Mouse (Mus musculus) layer of hippocampus, adult 18-20 months (tissue): ENCODE measurements at regions not wholly inside any gene's neighbourhood (a gene's known extent, or its start where the extent isn't known, plus 50 kb on each side); places are given as distances from the start of the nearest gene placed in this dataset.

Source experiments
- DNase-seq, 2 experiments: peaks; one replicate each; pipeline ENCODE4 v3.0.0; 2022; ENCODE audit warnings: low spot score in 2 of 2

- no peak for DNase-seq
Observed at GRCm38 (mm10) chr12:98045784-98046458, 213.3 kb downstream of the Galc start.

- DNase-seq = no peak
Observed at GRCm38 (mm10) chr12:98043436-98043835, 215.8 kb downstream of the Galc start.

- no peak for DNase-seq
Observed at GRCm38 (mm10) chr12:98039677-98040076, 219.6 kb downstream of the Galc start.

- DNase-seq = peak; percentile 44 to 80
Observed at GRCm38 (mm10) chr12:98023655-98024054, 235.6 kb downstream of the Galc start.

GRCm38 (mm10) chr12:98014607-98015278, 244.5 kb downstream of the Galc start:
- DNase-seq = peak; percentile 20 to 52

GRCm38 (mm10) chr12:98009175-98009574, 250.1 kb downstream of the Galc start:
- no peak for DNase-seq

GRCm38 (mm10) chr12:98005671-98006469, 253.4 kb downstream of the Galc start:
- no peak for DNase-seq

GRCm38 (mm10) chr12:98002217-98002616, 257.0 kb downstream of the Galc start:
- DNase-seq = no peak

GRCm38 (mm10) chr12:97994884-97995283, 264.4 kb downstream of the Galc start:
- DNase-seq = no peak

- peak in 1 of 2 experiments; percentile 51 for DNase-seq
Observed at GRCm38 (mm10) chr12:97993937-97994336, 265.3 kb downstream of the Galc start.

GRCm38 (mm10) chr12:97983390-97983789, 275.9 kb downstream of the Galc start:
- peak; percentile 21 to 67 for DNase-seq

GRCm38 (mm10) chr12:97978668-97979067, 280.6 kb downstream of the Galc start:
- DNase-seq = no peak

- no peak for DNase-seq
Observed at GRCm38 (mm10) chr12:97978178-97978651, 281.0 kb downstream of the Galc start.

GRCm38 (mm10) chr12:97977633-97978032, 281.6 kb downstream of the Galc start:
- no peak for DNase-seq

GRCm38 (mm10) chr12:97973909-97974510, 285.2 kb downstream of the Galc start:
- peak; percentile 33 to 69 for DNase-seq

- no peak for DNase-seq
Observed at GRCm38 (mm10) chr12:97957201-97957600, 302.1 kb downstream of the Galc start.

- no peak for DNase-seq
Observed at GRCm38 (mm10) chr12:97953336-97953735, 305.9 kb downstream of the Galc start.

GRCm38 (mm10) chr12:97952204-97952603, 307.1 kb downstream of the Galc start:
- peak in 1 of 2 experiments; percentile 6 for DNase-seq

- DNase-seq = no peak
Observed at GRCm38 (mm10) chr12:97950072-97950471, 309.2 kb downstream of the Galc start.

GRCm38 (mm10) chr12:97947421-97947820, 311.8 kb downstream of the Galc start:
- DNase-seq = no peak

GRCm38 (mm10) chr12:97938361-97938760, 320.9 kb downstream of the Galc start:
- DNase-seq = no peak
